Mouse (Mus musculus): ENCODE results near the gene Hemk1.
"Not testable (repeated sequence)": the region's sequence is repeated elsewhere in the genome, so short reads cannot be mapped to it uniquely, and the experiment has no call there.

Gene Hemk1

DNA sequence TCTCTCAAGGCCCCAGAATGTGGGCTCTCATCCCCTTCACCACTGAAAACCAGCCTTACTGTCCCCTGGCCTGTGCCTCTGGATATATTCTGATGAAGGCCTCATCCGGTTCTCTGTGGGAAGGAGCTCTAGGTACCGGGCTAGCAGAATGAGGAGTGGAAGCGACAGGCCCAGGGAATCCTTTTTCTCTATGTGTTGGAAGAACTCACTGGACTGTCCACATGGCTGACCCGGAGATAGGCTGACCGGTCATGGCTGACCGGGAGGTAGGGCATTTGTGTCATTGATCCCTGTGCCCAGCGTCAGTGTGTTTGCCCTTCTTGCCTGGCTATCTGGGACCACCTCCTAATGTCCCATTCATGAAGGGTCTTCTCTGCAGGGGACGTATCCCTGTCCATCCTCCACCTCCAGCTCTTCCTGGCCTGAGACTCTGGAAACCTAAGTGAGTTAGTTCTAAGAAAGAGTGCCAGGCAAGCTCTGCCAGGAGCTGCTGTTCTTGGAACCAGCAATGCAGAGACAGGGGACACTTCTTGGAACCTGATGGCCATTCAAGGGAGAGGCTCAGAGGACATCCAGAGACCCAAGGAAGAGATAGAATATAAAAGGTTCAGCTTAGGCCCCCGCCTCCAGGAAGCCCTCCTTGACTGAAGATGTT is 29.7 kb downstream of the Hemk1 start:
- DNase-seq (ENCODE audit: low spot score), result no peak

DNA sequence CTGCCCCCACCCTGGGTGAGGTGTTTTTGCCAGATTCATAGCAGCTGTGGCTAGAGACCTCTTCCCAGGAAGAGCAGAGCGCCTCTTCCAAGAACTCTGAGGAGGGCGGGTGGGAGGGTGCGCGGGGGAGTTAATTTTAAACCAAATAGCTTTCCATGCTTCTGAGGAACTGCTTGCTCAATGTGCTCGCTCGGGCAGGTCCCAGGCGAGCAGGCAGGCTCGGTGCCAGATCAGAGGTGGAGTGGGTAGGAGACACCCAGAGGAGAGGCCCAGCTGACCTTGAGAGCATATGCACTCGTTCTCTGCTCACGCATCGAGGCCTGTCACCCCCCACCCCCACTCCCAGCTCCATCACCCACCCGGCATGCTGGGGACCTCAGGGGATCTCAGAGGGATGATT is 30.3 kb downstream of the Hemk1 start:
- DNase-seq (ENCODE audit: low spot score), result no peak

DNA sequence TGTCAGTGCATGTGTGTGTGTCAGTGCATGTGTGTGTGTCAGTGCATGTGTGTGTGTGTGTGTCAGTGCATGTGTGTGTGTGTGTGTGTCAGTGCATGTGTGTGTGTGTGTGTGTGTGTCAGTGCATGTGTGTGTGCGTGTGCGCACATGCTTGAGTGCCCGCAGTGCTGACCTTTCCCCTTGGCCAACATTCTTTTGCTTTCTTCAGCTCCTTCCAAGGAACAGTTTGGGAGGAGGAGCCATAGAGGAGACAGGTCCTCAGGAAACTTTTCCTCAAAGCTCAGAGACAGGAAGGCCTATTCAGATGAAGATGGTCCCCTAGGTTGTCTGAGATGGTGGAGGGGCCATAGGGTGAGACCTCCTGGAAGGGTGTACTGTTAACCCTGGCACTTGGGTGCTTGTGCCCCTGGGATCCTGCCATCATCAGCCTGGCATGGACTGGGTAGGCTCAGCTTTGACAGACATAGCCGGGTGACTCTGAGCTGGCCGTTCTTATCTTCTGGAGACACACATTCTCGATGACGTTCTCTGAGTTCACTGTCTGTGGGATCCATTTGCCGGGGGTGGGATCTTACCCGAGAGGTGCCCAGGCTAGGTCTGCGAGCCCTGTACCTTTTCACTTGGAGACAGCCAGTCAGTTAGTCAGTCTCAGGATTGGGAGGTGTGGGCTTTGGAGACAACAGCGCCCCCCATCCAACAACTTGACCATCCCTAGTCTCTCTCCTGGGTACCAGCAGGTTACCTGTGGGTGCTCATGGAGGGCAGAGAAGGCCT is 30.9 kb downstream of the Hemk1 start:
- no peak for DNase-seq (ENCODE audit: low spot score)

DNA sequence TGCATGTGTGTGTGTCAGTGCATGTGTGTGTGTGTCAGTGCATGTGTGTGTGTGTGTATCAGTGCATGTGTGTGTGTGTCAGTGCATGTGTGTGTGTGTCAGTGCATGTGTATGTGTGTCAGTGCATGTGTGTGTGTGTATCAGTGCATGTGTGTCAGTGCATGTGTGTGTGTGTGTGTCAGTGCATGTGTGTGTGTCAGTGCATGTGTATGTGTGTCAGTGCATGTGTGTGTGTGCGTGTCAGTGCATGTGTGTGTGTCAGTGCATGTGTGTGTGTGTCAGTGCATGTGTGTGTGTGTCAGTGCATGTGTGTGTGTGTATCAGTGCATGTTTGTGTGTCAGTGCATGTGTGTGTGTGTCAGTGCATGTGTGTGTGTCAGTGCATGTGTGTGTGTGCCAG is 31.5 kb downstream of the Hemk1 start:
- DNase-seq (ENCODE audit: low spot score), result not testable (repeated sequence)

DNA sequence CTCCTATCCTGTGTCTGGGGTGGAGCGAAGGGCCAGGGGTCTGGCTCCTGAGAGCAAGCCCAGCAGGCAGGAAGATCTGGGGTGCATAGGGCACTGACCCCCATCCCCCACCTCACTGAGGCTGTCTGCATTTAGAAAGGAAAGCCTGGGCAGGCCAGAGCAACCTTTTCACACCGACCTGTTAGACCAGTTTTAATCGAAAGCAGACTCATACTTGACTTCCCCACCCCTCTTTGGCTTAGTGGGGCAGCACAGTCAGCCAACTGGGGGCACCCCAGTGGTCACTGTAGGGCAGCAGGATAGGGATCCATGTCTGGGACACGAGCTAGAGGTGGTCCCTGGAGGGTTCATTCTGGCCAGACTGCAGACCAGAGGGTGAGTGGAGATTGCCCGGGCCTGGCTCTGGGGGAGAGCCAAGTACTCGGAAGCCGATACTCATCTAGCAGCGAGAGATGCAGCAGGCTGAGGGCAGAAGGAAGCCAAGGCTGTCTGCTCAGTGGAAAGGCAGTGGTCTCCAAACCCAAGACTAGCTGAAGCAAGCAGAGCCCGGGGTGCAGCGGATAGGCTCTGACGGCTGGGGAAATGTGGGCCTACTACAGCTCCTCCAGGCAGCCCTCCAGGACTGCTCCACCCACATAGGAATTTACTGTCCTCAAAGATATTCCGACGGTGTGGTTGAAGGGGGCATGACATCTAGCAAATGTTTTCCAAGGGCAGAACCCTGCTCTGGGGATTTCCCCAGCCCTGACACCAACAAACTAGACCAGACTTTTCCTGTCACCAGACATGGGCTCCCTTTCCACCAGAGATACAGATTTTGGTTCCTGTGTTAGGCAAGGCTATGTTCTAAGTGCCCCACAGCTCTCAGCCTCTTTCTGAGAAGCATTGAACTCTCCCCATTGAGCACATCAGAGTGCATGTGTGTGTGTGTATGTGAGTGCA is 32.3 kb downstream of the Hemk1 start:
- no peak for DNase-seq (ENCODE audit: low spot score)

DNA sequence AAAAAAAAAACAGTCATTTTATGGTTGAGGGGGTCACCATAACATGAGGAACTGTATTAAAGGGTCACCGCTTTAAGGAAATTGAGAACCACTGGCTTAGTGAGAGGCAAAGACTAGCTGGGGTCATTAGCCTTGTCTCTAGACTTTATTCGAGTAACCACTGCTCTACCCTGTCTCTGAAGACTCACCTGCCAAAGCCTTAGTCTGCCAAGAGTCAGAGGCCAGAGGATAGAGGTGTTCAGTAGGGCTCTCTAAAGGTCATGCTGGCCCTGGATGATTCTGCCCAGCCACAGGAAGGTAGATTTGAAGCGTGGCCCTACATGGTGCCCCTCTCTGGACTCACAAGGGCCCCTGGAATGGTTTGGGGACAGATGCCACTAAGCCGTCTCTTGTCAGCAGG is 33.1 kb downstream of the Hemk1 start:
- no peak for DNase-seq (ENCODE audit: low spot score)

DNA sequence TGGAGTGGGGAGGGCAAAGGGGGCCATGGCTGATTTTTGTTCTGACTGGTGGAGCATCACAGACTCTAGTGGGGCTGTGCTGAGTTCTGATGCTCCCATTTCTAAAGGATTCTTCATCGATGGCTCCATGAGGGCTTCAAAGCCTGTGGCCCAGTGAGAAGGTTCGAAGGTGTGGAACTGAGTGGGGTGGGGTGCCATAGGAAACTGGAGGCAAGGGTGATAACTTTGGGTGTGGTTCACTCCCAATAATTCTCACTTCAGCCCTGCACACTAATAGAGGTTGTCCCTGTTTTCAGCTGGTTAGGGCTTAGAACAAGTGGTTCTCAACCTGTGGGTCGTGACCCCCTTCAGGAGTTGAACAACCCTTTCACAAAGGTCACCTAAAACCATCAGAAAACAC is 33.8 kb downstream of the Hemk1 start:
- no peak for DNase-seq (ENCODE audit: low spot score)

DNA sequence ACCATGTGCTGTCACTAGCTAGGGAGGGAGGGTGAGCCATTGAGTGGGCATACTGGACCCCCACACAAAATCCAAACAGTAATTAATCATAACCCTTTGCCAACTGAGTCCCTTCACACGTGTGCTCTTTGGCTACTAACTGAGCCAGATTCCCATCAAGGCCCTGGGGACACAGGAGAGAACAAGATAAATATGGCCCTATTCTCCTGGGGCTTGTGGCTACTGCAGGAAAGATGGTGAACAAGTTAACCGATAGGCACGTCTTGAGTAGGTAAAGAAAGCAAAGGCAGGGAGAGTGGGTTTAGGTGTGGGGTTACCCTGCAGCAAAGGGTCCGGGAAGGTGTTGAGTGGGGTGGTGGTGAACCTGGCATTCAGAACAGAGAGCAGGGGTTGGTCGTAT is 34.2 kb downstream of the Hemk1 start:
- DNase-seq (ENCODE audit: low spot score), result no peak

DNA sequence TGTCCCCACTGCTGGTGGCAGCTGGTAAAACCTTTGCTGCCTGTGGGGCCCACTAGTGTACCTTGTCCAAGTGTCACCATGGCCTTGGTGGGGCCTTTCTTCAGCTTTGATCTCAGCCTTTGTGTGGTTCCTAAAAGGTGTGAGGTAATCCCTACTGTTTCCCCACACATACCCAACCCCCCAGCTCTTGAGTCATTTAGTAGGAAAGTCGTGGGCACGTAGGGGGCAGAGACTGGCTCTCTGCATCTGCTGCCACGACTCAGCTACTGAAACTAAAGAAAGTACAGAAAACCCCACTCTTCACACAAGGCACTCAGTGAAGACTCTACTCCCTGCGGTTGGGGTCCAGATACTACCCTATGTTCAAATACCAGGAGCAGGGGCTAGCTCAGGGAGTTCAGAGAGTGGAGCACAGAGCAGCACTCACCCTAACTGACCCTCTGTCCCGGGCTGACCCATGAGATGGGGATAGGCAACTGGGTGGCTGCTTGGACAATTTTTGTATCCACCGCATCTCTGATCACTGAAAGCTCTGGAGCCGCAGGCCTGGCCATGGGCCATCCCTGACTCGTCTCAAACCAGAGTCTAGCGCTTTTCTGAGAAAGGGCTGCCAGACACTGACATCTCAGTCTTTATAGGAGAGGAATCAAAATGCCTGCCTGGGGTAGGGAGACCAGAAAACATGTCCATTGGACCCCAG is 34.9 kb downstream of the Hemk1 start:
- DNase-seq (ENCODE audit: low spot score), result no peak

DNA sequence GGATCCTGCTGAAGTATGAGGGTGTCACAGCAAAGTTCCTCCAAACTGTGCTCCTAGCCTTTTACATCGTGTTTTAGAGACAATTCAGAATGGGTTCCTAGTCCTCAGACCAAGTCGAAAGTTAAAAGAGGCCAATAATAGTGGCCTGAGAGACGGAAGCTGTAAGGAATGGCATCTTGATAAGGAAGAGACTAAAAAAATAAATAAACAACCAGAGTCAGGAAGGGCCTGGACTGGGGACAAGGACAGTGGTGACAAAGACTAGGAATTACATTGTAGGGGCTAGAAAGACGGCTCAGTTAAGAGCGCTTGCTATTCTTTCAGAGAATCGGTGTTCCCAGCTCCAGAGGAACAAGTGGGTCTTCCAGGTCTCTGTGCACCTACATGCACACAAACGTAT is 35.6 kb downstream of the Hemk1 start:
- DNase-seq (ENCODE audit: low spot score), result no peak

DNA sequence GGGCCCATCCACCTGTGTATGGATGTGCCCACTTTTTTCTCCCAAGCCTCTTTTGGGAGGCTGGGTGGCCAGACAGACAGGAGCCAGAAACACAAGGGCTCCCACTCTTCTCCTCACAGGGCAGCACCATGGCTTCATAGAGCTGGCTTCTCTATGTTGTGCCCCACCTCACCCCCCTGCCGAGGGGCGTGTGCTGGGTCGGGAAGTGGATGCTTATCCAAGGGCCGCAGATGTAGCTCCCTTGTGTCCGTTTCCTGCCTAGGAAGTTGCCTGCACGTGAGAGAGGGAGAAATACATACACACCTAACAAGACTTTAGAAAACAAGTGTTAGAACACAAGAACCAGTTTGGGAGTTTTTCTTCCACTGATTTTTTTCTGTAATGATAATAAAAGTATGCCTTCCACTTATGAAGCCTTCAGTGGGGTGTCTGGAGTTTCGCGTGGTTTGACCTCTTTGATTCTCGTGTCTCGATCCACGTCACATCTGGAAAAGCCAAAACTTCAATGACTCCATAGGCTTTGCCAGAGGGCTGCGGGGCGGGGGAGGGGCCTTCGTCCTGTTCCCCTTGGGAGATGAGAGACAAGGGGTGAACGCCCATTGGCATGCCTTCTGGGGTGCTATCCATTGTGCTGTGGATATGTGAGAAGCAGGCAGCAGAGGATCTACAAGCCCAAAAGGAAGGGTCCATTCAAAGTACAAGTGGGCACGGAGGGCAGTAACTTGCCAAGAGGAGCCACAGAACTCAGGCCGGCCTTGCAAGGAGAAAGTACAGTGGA is 36.4 kb downstream of the Hemk1 start:
- DNase-seq (ENCODE audit: low spot score), result no peak

DNA sequence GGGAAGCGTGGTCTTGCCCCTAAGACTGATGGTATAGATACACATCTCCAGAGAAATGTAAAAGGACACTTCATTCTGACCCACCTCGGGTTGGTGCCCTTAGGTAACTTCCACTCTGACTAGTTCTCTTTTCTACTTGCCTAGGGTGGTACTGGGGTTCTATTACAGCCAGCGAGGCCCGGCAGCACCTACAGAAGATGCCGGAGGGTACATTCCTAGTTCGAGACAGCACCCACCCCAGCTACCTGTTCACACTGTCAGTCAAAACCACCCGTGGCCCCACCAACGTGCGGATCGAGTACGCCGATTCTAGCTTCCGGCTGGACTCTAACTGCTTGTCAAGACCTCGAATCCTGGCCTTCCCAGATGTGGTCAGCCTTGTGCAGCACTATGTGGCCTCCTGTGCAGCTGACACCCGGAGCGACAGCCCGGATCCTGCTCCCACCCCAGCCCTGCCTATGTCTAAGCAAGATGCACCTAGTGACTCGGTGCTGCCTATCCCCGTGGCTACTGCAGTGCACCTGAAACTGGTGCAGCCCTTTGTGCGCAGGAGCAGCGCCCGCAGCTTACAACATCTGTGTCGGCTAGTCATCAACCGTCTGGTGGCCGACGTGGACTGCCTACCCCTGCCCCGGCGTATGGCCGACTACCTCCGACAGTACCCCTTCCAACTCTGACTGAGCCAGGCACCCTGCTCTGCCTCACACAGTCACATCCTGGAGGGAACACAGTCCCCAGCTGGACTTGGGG is 37.8 kb downstream of the Hemk1 start:
- no peak for DNase-seq (ENCODE audit: low spot score)

DNA sequence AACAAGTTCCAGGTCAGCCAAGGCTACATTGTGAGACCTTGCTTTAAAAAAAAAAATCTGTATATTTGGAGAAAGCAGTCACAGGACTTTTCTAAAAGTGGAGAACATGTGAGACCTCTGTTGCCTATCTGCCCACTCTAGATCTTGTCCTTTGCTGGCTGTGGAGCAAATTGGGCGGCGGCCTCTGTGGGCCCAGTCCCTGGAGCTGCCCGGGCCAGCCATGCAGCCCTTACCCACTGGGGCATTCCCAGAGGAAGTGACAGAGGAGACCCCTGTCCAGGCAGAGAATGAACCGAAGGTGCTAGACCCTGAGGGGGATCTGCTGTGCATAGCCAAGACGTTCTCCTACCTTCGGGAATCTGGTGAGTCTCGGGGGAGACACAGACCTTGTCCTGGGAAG is 38.4 kb downstream of the Hemk1 start:
- DNase-seq (ENCODE audit: low spot score), result no peak

DNA sequence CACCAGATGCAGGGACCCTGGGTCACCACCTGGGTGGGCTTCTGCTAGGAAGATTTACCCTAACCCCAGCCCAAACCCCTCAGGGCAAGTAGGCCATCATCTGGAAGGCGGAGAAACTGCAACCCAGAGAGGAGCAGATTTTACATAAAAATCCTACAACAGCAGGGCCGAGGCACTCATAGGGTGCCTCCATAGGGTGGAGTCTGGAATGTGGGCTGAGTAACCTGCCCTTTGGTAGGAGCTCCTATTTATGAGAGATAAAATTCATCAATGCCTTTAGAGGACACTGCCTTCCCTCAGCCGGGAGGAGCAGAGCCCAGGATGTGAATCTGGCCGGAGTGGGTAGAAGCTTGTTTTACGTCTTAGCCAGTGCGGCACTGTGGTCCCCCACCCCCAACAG is 39.3 kb downstream of the Hemk1 start:
- no peak for DNase-seq (ENCODE audit: low spot score)

DNA sequence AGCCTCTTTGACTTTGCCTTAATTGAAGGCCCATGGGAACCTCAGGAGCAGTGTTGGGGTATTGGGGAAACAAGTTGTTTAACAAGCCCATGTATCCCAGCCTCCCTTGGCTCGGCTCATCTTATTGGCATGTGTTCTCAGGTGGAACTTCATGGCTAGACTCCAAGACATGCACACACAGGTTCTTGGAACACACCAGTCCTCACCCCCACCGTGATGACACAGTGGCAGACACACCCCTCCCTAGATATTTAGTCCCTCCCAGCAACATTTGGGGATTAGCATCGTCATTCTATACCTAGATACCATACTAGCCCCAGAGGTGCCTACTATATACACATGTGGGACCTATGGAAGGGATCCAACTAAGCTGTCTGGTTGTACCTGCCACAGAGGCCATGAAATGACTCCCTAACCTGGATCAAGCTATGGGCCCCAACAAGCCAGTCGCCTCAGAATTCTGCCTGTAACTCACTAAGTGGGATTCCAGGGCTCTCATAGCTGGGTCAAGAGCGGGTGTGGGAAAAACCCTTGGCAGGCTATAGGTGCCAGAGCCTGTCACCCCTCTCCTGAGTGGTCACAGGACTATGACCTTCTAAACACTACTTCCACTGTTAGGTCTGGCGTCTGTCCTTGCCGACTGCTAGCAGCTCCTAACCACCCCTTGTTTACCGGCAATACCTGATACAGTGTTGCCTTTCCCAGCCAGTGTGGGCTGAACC is 39.9 kb downstream of the Hemk1 start:
- no peak for DNase-seq (ENCODE audit: low spot score)

DNA sequence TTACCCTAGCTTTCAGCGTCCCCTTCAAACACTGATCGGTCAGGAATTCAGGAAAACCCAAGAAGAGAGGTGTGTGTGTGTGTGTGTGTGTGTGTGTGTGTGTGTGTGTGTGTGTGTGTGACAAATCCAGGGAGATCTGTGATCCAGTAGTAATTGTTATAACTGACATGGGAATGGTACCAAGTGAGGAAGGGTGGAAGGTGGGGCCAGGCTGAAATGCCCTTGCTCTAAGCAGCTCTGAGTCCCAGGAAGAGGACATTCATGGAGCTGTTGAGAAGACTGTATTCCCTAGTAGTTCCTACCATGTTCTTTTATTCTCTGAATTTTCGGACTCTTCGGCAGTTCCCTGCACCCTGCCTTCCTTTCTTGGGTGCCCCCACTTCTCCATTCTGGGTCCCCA is 40.5 kb downstream of the Hemk1 start:
- no peak for DNase-seq (ENCODE audit: low spot score)

DNA sequence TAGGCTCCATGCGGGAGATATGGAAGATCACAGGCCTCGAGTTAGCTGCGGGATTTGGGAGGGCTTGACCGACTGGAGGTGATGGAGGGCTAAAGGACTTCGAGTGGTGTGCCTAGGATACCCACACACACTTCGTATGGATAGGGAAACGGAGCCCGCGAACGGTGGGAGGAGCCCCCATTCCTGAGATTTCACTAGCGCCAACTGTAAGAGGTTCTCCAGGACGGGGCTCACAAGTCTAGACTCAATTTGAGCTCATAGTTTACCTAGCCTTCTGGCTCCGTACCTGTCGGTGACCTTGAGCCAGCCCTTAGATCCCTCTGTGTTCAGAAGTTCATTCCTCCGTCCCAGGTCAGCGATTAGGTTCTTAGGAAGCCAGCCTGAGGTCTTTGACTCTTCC is 41.1 kb downstream of the Hemk1 start:
- no peak for DNase-seq (ENCODE audit: low spot score)

DNA sequence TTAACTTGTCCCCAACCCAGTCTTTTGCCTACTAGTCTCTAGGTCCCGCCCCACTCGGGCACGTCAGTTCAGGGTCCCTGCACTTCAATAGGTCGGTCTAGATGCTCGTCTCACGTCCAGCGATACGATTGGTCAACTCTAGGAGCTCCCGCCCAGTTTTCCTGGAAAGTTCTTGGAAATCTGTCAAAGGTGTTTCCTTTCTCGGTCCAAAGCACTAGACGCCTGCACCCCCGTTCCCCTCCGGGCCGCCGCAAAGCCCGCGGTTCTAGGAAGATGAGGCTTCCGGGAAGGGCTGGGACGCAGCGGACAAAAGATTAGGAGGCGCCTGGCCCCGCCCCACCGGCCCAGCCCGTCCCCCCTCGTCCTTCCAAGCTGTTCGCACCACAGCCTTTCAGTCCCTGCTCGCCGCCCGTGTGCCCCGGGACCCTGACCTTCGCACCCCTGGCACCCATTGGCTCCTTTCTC is 41.6 kb downstream of the Hemk1 start:
- DNase-seq (ENCODE audit: low spot score), result peak; percentile 92

DNA sequence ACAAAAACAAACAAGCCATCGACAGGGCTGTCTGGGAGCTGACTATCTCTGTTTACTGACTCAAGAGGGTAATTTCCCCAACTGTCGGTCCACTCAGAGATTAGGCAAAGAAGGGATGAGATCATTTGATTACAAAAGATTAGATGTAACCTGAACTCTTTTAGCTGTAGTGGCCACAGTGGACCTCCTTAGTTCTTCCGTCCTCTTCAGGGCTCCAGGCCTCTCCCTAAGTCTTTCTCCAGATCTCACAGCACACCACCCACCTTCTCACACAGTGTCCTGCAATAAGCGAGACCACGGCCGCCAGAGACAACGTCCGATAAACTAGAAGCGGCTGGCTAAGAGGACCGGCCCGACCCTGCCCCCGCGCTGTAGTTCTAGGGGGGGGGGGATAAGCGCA is 42.1 kb downstream of the Hemk1 start:
- no peak for DNase-seq (ENCODE audit: low spot score)

DNA sequence AAGGTAGTCTGAATTCAATTTTAAA is 42.3 kb downstream of the Hemk1 start, which contains the start of gene Cish:
Cish (plus strand) TSS at position 11 of the 25 bp plus-strand sequence.
- DNase-seq (ENCODE audit: low spot score), result no peak

DNA sequence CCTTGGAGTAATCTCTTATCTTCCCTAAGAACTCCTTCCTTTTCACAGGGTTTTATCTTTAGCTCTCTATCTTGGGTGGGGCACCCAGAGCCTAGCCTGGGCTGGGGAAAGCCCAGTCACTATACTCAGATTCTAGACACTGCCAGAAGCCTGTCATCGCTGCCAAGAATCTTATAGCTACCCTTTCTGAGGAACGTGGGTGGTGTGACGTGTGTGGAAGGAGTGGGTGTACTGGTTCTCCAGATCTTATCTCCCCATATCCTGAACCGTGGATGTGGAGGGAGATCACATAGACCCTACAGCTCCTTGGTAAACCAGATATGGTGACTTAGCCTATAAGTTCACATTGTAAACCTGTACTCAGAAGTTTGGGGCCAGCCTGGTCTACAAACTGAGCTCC is 42.5 kb downstream of the Hemk1 start:
- no peak for DNase-seq (ENCODE audit: low spot score)
